Mouse (Mus musculus): ENCODE results near the gene Gm10642. TPM values are rescaled to one million over a fixed set of nuclear protein-coding genes. Genes with fewer than 3 reads are reported as not detected.
A peak's percentile ranks its signal among the peaks of the same experiment; 100 is the strongest.

Gene Gm10642
- polyA plus RNA-seq, 1 experiment from 2014 or later, result 0.91 TPM

GRCm38 (mm10) chr9:70657013-70657967, 1.2 kb downstream of the Gm10642 start, which contains the start of gene Mindy2:
Mindy2 (minus strand) TSS chr9:70657174.
- Histone ChIP-seq H3K4me2 (peak within 1 kb of the TSS; percentile 72), H3K27ac (replicated peaks) (peak within 1 kb of the TSS; percentile 98), H3K9ac (peak within 1 kb of the TSS; percentile 97), H3K36me3 (no peaks in the 10 kb centered on the region), H3K4me1 (replicated peaks) (peaks cover 39% of the 10 kb centered on the region), H3K27me3 (no peaks in the 10 kb centered on the region), H3K9me3 (no peaks in the 10 kb centered on the region), H3K4me3 (peak within 1 kb of the TSS; percentile 96)
- ATAC-seq (ENCODE audit: low read depth), result peak; percentile 97
- WGBS, result 1% methylated on average over 67 of the region's 67 CpGs

- Histone ChIP-seq H3K9ac (no peak overlapping the region), H3K36me3 (no peaks in the 10 kb centered on the region), H3K4me3 (no peak overlapping the region), H3K27ac (replicated peaks) (no peak overlapping the region), H3K9me3 (no peaks in the 10 kb centered on the region), H3K4me1 (replicated peaks) (peaks cover 31% of the 10 kb centered on the region), H3K4me2 (no peak overlapping the region), H3K27me3 (no peaks in the 10 kb centered on the region)
- no peak for ATAC-seq (ENCODE audit: low read depth)
- WGBS, result 75% methylated on average over 2 of the region's 2 CpGs
Observed at GRCm38 (mm10) chr9:70658266-70658665, 2.2 kb downstream of the Gm10642 start.

DNA sequence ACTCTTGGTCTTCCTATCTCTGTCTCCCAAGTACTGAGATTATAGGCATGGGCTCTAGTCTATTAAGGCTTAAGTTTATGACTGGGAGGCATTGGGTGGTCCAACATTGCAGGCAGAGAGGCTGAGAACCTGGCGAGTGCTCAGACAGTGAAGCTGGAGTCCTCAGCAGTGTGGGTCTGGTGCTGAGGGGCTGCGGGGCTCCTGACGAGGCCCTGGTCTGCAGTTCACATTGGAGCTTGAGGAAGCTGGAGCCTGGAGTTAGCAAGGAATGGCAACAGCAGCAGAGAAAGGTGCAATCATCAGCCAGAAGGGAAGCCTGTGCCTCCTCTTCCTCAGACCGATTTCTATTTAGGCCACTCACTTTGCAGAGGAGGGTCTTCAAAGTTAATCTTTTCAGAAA, 8.8 kb downstream of the Gm10642 start:
- 75% methylated on average over 4 of the region's 4 CpGs for WGBS
- no peak overlapping the region for H3K4me2 ChIP-seq

DNA sequence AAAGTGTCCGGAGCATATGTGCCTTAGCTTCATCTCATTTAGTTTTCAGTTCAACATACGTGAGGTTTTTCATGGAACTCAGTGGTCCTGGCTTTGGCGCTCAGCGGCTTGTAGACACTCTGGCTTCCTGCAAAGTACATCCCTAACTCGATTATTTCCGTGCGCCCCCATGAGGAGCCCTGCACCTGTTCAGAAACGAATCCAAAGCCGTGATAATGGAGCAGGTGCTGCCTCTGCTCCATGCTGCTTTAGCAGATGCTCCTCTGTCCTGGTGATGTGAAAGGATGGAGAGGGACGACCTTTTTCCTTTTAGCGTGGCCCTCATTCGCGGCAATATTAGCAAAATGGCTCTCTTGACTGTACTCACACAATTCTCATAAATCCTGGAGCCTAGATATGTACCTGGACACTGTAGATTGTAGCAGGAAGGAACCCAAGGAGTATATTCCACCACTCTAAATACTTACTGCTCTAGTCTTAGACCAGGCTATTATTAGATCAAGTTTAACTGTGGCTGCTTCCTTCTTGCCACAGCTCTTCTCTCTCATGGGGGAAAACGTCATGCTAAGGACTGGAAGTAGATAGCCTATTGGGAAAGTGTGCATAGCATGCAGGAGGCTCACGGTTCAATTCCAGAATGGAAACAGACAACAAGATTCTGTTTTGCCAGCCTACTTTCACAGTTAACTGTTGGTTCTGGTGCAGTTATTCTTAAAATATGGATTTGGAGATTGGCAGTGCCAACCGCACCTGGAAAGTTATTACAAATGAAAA, 9.5 kb downstream of the Gm10642 start:
- Histone ChIP-seq H3K36me3 (no peaks in the 10 kb centered on the region), H3K9ac (no peak overlapping the region), H3K9me3 (0 out of 2 replicates have a peak, but pooled peaks cover 2% of the 10 kb centered on the region), H3K27ac (replicated peaks) (no peak overlapping the region), H3K4me1 (replicated peaks) (no peaks in the 10 kb centered on the region), H3K27me3 (no peaks in the 10 kb centered on the region), H3K4me3 (no peak overlapping the region), H3K4me2 (no peak overlapping the region)
- 73% methylated on average over 16 of the region's 16 CpGs for WGBS
- no peak for ATAC-seq (ENCODE audit: low read depth)

More for the DNA sequence above, 8.8 kb downstream of the Gm10642 start:
- Histone ChIP-seq H3K9ac (no peak overlapping the region), H3K27me3 (no peaks in the 10 kb centered on the region), H3K9me3 (0 out of 2 replicates have a peak, but pooled peaks cover 2% of the 10 kb centered on the region), H3K4me1 (replicated peaks) (no peaks in the 10 kb centered on the region), H3K36me3 (no peaks in the 10 kb centered on the region), H3K27ac (replicated peaks) (no peak overlapping the region), H3K4me3 (no peak overlapping the region)
- no peak for ATAC-seq (ENCODE audit: low read depth)

DNA sequence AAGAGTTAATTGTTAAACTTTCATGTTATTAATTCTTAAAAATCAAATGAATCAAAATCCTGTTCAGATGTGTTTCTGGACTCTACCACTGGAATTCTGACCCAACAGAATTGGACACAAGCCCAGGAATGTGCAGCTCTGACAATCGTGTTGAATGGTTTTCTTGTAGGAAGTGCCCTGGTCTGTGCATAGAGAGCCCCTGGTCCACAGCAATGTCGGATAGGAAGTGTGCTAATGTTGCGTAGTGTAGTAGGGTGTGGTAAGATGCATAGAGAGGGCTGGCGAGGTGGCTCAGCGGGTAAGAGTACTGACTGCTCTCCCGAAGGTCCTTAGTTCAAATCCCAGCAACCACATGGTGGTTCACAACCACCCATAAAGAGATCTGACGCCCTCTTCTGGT, 10.8 kb downstream of the Gm10642 start:
- WGBS, result 74% methylated on average over 7 of the region's 7 CpGs
- Histone ChIP-seq H3K27ac (replicated peaks) (no peak overlapping the region), H3K9ac (no peak overlapping the region), H3K36me3 (no peaks in the 10 kb centered on the region), H3K4me2 (no peak overlapping the region), H3K4me3 (no peak overlapping the region), H3K4me1 (replicated peaks) (no peaks in the 10 kb centered on the region), H3K9me3 (0 out of 2 replicates have a peak, but pooled peaks cover 2% of the 10 kb centered on the region), H3K27me3 (no peaks in the 10 kb centered on the region)
- no peak for ATAC-seq (ENCODE audit: low read depth)

- no peak for ATAC-seq (ENCODE audit: low read depth)
- no peaks in the 10 kb centered on the region for H3K27me3 ChIP-seq
- no peak overlapping the region for H3K9ac ChIP-seq
Observed at GRCm38 (mm10) chr9:70668048-70668447, 12.0 kb downstream of the Gm10642 start.

DNA sequence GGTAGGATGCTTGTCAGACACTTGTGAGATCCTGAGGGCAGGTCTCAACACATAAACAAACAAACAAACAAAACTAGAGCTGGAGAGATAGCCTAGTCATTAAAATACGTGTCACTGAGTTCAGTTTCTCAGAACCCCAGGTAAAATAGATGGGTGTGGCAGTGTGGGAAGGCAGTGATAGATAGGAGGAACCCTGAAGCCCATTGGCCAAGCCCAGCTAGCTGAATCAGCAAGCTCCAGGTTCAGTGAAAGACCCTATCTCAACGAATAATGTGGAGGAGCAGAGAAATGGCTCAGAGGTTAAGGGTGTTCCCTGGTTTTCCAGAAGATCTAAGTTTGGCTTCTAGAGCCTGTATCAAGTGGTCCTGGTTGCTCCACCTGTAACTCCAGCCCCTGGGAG, 13.1 kb downstream of the Gm10642 start:
- H3K9ac ChIP-seq, result no peak overlapping the region
- no peaks in the 10 kb centered on the region for H3K27me3 ChIP-seq
- no peak overlapping the region for H3K4me3 ChIP-seq
- 0 out of 2 replicates have a peak, but pooled peaks cover 2% of the 10 kb centered on the region for H3K9me3 ChIP-seq
- H3K4me1 ChIP-seq (replicated peaks), result no peaks in the 10 kb centered on the region
- no peak overlapping the region for H3K27ac ChIP-seq (replicated peaks)
- no peak overlapping the region for H3K4me2 ChIP-seq
- ATAC-seq (ENCODE audit: low read depth), result no peak
- no peaks in the 10 kb centered on the region for H3K36me3 ChIP-seq
- WGBS, result 80% methylated on average over 2 of the region's 2 CpGs

More at GRCm38 (mm10) chr9:70668048-70668447, 12.0 kb downstream of the Gm10642 start:
- no peak overlapping the region for H3K27ac ChIP-seq (replicated peaks)
- no peak overlapping the region for H3K4me3 ChIP-seq
- no peak overlapping the region for H3K4me2 ChIP-seq
- H3K9me3 ChIP-seq, result 0 out of 2 replicates have a peak, but pooled peaks cover 2% of the 10 kb centered on the region
- no peaks in the 10 kb centered on the region for H3K36me3 ChIP-seq
- H3K4me1 ChIP-seq (replicated peaks), result no peaks in the 10 kb centered on the region

- H3K27ac ChIP-seq (replicated peaks), result no peak overlapping the region
- no peaks in the 10 kb centered on the region for H3K27me3 ChIP-seq
- no peak overlapping the region for H3K9ac ChIP-seq
- 90% methylated on average over 6 of the region's 6 CpGs for WGBS
- H3K4me3 ChIP-seq, result no peak overlapping the region
- H3K36me3 ChIP-seq, result no peaks in the 10 kb centered on the region
- no peak overlapping the region for H3K4me2 ChIP-seq
- H3K9me3 ChIP-seq, result 0 out of 2 replicates have a peak, but pooled peaks cover 2% of the 10 kb centered on the region
- H3K4me1 ChIP-seq (replicated peaks), result no peaks in the 10 kb centered on the region
- ATAC-seq (ENCODE audit: low read depth), result no peak
Observed at GRCm38 (mm10) chr9:70670381-70670780, 14.3 kb downstream of the Gm10642 start.

DNA sequence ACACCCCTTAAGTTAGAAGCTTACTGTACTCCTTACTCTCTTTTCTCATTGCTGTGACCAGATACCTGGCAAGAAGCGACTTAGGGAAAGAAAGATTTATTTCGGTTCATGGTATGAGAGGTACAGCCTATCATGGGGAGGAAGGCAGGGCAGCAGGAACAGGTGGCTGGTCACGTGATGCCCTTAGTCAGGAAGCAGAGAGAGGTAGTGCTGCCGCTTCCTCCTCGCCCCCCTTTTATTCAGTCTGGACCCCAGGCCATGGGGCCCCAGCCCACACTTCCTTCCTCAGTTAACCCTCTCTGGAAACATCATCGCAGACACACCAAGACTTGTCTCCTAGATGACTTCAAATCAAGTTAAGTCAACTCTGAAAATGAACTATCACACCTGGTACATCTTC, 15.2 kb downstream of the Gm10642 start:
- Histone ChIP-seq H3K27ac (replicated peaks) (no peak overlapping the region), H3K4me3 (no peak overlapping the region)
- WGBS, result 74% methylated on average over 6 of the region's 6 CpGs

DNA sequence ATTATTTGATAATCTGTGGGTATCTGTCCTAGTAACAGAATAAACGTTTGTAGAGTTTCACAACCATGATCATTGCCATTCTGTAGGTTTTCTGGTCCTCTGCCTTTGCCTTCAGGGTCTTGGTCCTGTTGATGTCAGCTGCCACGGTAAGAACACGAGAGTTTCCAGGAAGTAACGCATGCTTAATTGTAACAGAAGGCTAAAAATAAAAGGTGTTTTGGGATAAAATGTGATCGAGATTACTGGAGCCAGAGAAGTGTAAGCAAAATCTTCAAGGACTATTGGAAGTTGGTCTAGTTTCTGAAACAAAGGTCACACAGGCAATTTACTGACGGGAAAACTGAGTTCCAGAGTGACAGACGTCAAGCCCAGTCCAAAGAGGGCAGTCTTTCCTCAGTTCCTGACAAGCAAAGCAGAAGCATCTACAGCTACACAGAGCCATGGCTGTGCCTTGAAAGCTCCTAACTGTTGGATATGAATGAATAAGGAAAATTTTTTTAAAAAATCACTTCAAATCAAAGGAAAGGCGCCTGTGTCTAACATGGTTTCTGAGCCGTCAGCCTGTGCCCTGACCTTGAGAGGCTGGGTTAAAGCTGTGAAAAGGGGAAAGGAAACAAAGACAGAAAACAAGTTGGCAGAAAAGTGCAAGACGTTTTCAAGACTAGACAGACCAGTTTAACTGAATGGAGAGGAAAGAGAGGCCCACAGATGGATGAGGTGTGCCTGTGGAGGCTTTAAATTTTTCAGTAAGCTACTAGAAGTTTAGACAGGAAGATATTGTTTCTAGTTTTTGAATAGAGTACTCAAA, 15.9 kb downstream of the Gm10642 start:
- H3K4me1 ChIP-seq (replicated peaks), result no peaks in the 10 kb centered on the region
- no peak for ATAC-seq (ENCODE audit: low read depth)
- 52% methylated on average over 10 of the region's 10 CpGs for whole genome bisulfite sequencing
- H3K27ac ChIP-seq (replicated peaks), result no peak overlapping the region
- H3K4me3 ChIP-seq, result no peak overlapping the region
- no peaks in the 10 kb centered on the region for H3K36me3 ChIP-seq
- H3K27me3 ChIP-seq, result no peaks in the 10 kb centered on the region
- H3K4me2 ChIP-seq, result no peak overlapping the region
- H3K9me3 ChIP-seq, result 0 out of 2 replicates have a peak, but pooled peaks cover 2% of the 10 kb centered on the region
- H3K9ac ChIP-seq, result no peak overlapping the region

More for the DNA sequence above, 15.2 kb downstream of the Gm10642 start:
- no peaks in the 10 kb centered on the region for H3K4me1 ChIP-seq (replicated peaks)
- no peak for ATAC-seq (ENCODE audit: low read depth)
- no peak overlapping the region for H3K9ac ChIP-seq
- no peaks in the 10 kb centered on the region for H3K27me3 ChIP-seq
- 0 out of 2 replicates have a peak, but pooled peaks cover 2% of the 10 kb centered on the region for H3K9me3 ChIP-seq
- H3K4me2 ChIP-seq, result no peak overlapping the region
- no peaks in the 10 kb centered on the region for H3K36me3 ChIP-seq

DNA sequence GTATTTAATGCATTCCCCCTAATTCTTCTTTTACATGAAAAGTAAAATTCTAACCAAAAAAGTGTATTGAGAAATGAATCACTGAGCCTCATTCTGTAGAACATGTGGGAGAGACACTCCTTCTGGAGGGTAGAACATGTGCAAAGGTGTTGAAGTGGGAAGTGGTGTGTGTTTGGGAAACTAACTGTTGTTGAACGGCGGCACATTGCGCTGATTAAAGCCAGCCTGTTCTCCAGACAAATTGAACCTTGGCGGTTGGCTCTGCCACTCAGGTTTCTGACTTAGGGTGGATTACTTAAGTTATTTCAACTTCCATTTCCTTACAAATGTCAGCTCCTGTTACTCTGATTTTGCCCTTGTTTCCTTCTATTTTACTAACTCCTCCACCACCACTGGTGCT, 17.6 kb downstream of the Gm10642 start:
- Histone ChIP-seq H3K9ac (no peak overlapping the region), H3K4me2 (no peak overlapping the region), H3K4me1 (replicated peaks) (no peaks in the 10 kb centered on the region), H3K36me3 (no peaks in the 10 kb centered on the region), H3K9me3 (no peaks in the 10 kb centered on the region), H3K4me3 (no peak overlapping the region), H3K27ac (replicated peaks) (no peak overlapping the region), H3K27me3 (no peaks in the 10 kb centered on the region)
- WGBS, result 85% methylated on average over 4 of the region's 4 CpGs
- ATAC-seq (ENCODE audit: low read depth), result no peak
